Mouse (Mus musculus): ENCODE measurements around the gene Dst. TPM values are rescaled to one million over a fixed set of nuclear protein-coding genes. Genes with fewer than 3 reads are reported as not detected.

The Dst gene
- polyA plus RNA-seq, 1 experiment: 49.7 TPM

- H3K79me2 ChIP-seq (ENCODE audit: control insufficient read depth, insufficient read depth): no peaks in the 10 kb centered on the region
- TF ChIP-seq MYOG (IDR thresholded peaks at IDR 0.05; ENCODE audit: control insufficient read depth in 1 of 3, insufficient read depth in 1 of 3, insufficient read length in 2 of 3, low read depth in 2 of 3) (no peak), REST (IDR thresholded peaks at IDR 0.05; ENCODE audit: insufficient read depth, insufficient read length) (no peak), TCF3 (IDR thresholded peaks at IDR 0.05; ENCODE audit: insufficient read length, low read depth) (no peak), USF1 (IDR thresholded peaks at IDR 0.05; ENCODE audit: low read depth) (no peak), E2F4 (IDR thresholded peaks at IDR 0.05; ENCODE audit: insufficient read depth) (no peak), MAX (IDR thresholded peaks at IDR 0.05; ENCODE audit: low read depth) (no peak), POLR2A (IDR thresholded peaks at IDR 0.05; ENCODE audit: insufficient read length, low read depth) (no peak), MYOD1 (IDR thresholded peaks at IDR 0.05; ENCODE audit: control insufficient read depth in 1 of 3, insufficient read length in 2 of 3, low read depth in 2 of 3) (no peak)
- no peak overlapping the region for H3ac ChIP-seq (ENCODE audit: control insufficient read depth, insufficient read length)
- no peaks in the 10 kb centered on the region for H3K27me3 ChIP-seq (ENCODE audit: control insufficient read depth, insufficient read depth, insufficient read length)
- H3K4me2 ChIP-seq (ENCODE audit: low read depth): no peak overlapping the region
- peaks cover 73% of the 10 kb centered on the region for H3K36me3 ChIP-seq (ENCODE audit: control insufficient read depth, insufficient read depth)
- no peak overlapping the region for H3K4me3 ChIP-seq
Measured at GRCm38 (mm10) chr1:34284979-34285378, 377.0 kb downstream of the Dst start.

GRCm38 (mm10) chr1:34287731-34288130, 379.7 kb downstream of the Dst start:
- no peak overlapping the region for H3ac ChIP-seq (ENCODE audit: control insufficient read depth, insufficient read length)
- no peak overlapping the region for H3K4me2 ChIP-seq (ENCODE audit: low read depth)
- H3K79me2 ChIP-seq (ENCODE audit: control insufficient read depth, insufficient read depth): no peaks in the 10 kb centered on the region
- H3K27me3 ChIP-seq (ENCODE audit: control insufficient read depth, insufficient read depth, insufficient read length): no peaks in the 10 kb centered on the region
- peaks cover 71% of the 10 kb centered on the region for H3K36me3 ChIP-seq (ENCODE audit: control insufficient read depth, insufficient read depth)
- TF ChIP-seq CEBPB (IDR thresholded peaks at IDR 0.05; ENCODE audit: insufficient read depth, poor library complexity, severe bottlenecking) (no peak), POLR2AphosphoS2 (IDR thresholded peaks at IDR 0.05; ENCODE audit: insufficient read length, low read depth) (no peak), MAX (IDR thresholded peaks at IDR 0.05; ENCODE audit: low read depth) (no peak), MYOG (IDR thresholded peaks at IDR 0.05; ENCODE audit: control insufficient read depth in 1 of 3, insufficient read depth in 1 of 3, insufficient read length in 2 of 3, low read depth in 2 of 3) (no peak), E2F4 (IDR thresholded peaks at IDR 0.05; ENCODE audit: insufficient read depth) (no peak), TCF3 (IDR thresholded peaks at IDR 0.05; ENCODE audit: insufficient read length, low read depth) (no peak)
- no peak overlapping the region for H3K4me3 ChIP-seq

DNA sequence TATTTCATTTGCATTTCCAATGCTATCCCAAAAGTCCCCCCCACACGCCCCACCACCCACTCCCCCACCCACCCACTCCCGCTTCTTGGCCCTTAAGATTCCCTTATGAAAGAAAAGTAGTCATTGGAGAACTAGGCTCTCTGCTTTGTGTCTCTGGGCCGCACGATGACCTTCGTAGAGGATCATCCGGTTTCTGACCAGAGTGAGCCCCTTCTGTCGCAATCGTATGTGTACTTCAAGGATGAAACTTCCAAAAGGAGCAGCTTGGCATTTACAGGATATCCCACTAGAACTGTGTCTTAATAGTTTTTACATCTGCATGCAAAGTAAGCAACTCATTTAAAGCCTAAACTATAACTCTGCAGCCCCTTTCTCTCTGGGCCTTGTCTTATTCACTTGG, 380.2 kb downstream of the Dst start:
- no peak overlapping the region for H3K4me3 ChIP-seq
- no peak overlapping the region for H3ac ChIP-seq (ENCODE audit: control insufficient read depth, insufficient read length)
- TF ChIP-seq MYOD1 (IDR thresholded peaks at IDR 0.05; ENCODE audit: control insufficient read depth in 1 of 3, insufficient read length in 2 of 3, low read depth in 2 of 3): no peak
- TF ChIP-seq POLR2AphosphoS2 (IDR thresholded peaks at IDR 0.05; ENCODE audit: insufficient read length, low read depth): no peak
- no peak for TF ChIP-seq USF1 (IDR thresholded peaks at IDR 0.05; ENCODE audit: low read depth)
- no peak for TF ChIP-seq TCF12 (IDR thresholded peaks at IDR 0.05; ENCODE audit: insufficient read depth, poor library complexity, severe bottlenecking)
- TF ChIP-seq POLR2A (IDR thresholded peaks at IDR 0.05; ENCODE audit: insufficient read length, low read depth): no peak
- TF ChIP-seq TCF3 (IDR thresholded peaks at IDR 0.05; ENCODE audit: insufficient read length, low read depth): no peak
- TF ChIP-seq SRF (IDR thresholded peaks at IDR 0.05; ENCODE audit: control insufficient read depth, insufficient read length, low read depth): no peak
- no peak for TF ChIP-seq MYOG (IDR thresholded peaks at IDR 0.05; ENCODE audit: control insufficient read depth in 1 of 3, insufficient read depth in 1 of 3, insufficient read length in 2 of 3, low read depth in 2 of 3)
- no peak for TF ChIP-seq CEBPB (IDR thresholded peaks at IDR 0.05; ENCODE audit: insufficient read depth, poor library complexity, severe bottlenecking)
- TF ChIP-seq MAX (IDR thresholded peaks at IDR 0.05; ENCODE audit: low read depth): no peak
- H3K36me3 ChIP-seq (ENCODE audit: control insufficient read depth, insufficient read depth): peaks cover 71% of the 10 kb centered on the region
- H3K4me2 ChIP-seq (ENCODE audit: low read depth): no peak overlapping the region
- no peaks in the 10 kb centered on the region for H3K79me2 ChIP-seq (ENCODE audit: control insufficient read depth, insufficient read depth)
- no peaks in the 10 kb centered on the region for H3K27me3 ChIP-seq (ENCODE audit: control insufficient read depth, insufficient read depth, insufficient read length)

DNA sequence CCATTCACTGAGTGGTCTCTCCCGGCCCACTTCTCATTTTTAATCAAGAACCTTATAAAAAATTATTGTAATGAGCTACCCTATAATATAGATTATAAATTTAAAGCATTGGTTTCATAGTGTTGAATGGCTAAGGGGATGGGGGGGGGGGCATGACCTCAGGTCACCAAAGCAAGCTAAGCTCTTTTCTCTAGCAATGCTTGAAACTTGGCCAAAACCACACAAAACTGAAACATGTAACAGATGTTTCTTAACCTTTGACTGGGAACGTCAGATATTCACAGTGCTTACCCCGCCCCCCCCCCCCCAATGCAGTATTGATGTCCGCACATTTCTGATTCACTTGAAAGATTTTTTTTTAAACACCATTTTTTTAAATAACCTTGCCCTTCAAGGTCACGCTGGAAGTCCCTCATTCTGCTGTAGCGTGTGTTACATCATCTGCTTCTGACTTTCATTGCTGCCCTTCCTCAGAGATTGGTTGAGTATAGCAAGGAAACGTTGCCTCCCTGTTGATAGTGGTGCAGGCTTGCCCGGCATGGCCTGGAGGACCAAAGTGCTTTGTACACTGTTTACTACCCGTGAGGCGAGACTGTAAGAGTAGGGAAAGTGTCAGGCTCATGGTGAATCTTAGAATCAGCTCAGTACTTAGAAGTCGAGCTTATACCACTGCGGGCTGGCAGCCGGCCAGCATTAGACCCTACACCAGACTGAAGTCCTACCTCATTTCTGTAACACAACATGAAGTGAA, 380.9 kb downstream of the Dst start:
- TF ChIP-seq SRF (IDR thresholded peaks at IDR 0.05; ENCODE audit: control insufficient read depth, insufficient read length, low read depth) (no peak), MAX (IDR thresholded peaks at IDR 0.05; ENCODE audit: low read depth) (no peak), TCF3 (IDR thresholded peaks at IDR 0.05; ENCODE audit: insufficient read length, low read depth) (no peak), MYOD1 (IDR thresholded peaks at IDR 0.05; ENCODE audit: control insufficient read depth in 1 of 3, insufficient read length in 2 of 3, low read depth in 2 of 3) (no peak), CEBPB (IDR thresholded peaks at IDR 0.05; ENCODE audit: insufficient read depth, poor library complexity, severe bottlenecking) (no peak), E2F4 (IDR thresholded peaks at IDR 0.05; ENCODE audit: insufficient read depth) (no peak), POLR2A (IDR thresholded peaks at IDR 0.05; ENCODE audit: insufficient read length, low read depth) (no peak), REST (IDR thresholded peaks at IDR 0.05; ENCODE audit: insufficient read depth, insufficient read length) (no peak), MYOG (IDR thresholded peaks at IDR 0.05; ENCODE audit: control insufficient read depth in 1 of 3, insufficient read depth in 1 of 3, insufficient read length in 2 of 3, low read depth in 2 of 3) (no peak), USF1 (IDR thresholded peaks at IDR 0.05; ENCODE audit: low read depth) (no peak), POLR2AphosphoS2 (IDR thresholded peaks at IDR 0.05; ENCODE audit: insufficient read length, low read depth) (no peak)
- Histone ChIP-seq H3K4me2 (ENCODE audit: low read depth) (no peak overlapping the region), H3K4me3 (no peak overlapping the region), H3K79me2 (ENCODE audit: control insufficient read depth, insufficient read depth) (no peaks in the 10 kb centered on the region), H3ac (ENCODE audit: control insufficient read depth, insufficient read length) (no peak overlapping the region), H3K36me3 (ENCODE audit: control insufficient read depth, insufficient read depth) (peaks cover 78% of the 10 kb centered on the region), H3K27me3 (ENCODE audit: control insufficient read depth, insufficient read depth, insufficient read length) (no peaks in the 10 kb centered on the region)

DNA sequence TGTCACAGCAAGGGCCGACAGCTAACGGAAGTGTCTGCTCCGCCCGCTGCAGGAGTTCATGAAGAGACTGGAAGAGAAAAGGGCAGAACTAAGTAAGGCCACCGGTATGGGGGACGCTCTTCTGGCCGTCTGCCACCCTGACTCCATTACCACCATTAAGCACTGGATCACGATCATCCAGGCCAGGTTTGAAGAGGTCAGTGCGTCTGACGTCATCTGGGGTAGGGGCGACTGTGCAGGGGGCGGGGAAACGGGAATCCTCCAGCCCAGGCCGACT, 381.4 kb downstream of the Dst start:
- no peaks in the 10 kb centered on the region for H3K27me3 ChIP-seq (ENCODE audit: control insufficient read depth, insufficient read depth, insufficient read length)
- H3K79me2 ChIP-seq (ENCODE audit: control insufficient read depth, insufficient read depth): no peaks in the 10 kb centered on the region
- H3K36me3 ChIP-seq (ENCODE audit: control insufficient read depth, insufficient read depth): peaks cover 79% of the 10 kb centered on the region
- no peak overlapping the region for H3K4me2 ChIP-seq (ENCODE audit: low read depth)
- no peak overlapping the region for H3K4me3 ChIP-seq
- TF ChIP-seq POLR2AphosphoS2 (IDR thresholded peaks at IDR 0.05; ENCODE audit: insufficient read length, low read depth): no peak
- no peak for TF ChIP-seq TCF12 (IDR thresholded peaks at IDR 0.05; ENCODE audit: insufficient read depth, poor library complexity, severe bottlenecking)
- TF ChIP-seq CEBPB (IDR thresholded peaks at IDR 0.05; ENCODE audit: insufficient read depth, poor library complexity, severe bottlenecking): no peak
- no peak for TF ChIP-seq MYOD1 (IDR thresholded peaks at IDR 0.05; ENCODE audit: control insufficient read depth in 1 of 3, insufficient read length in 2 of 3, low read depth in 2 of 3)
- no peak for TF ChIP-seq E2F4 (IDR thresholded peaks at IDR 0.05; ENCODE audit: insufficient read depth)
- no peak overlapping the region for H3ac ChIP-seq (ENCODE audit: control insufficient read depth, insufficient read length)

All from myocyte (in vitro differentiated cells).